Mouse (Mus musculus) heart, adult 2 months (tissue): ENCODE results near the gene Arhgap19. TPM values are rescaled to one million over a fixed set of nuclear protein-coding genes. Genes with fewer than 3 reads are reported as not detected.

Experiments
- DNase-seq, 2 experiments: peaks; one replicate each; pipeline ENCODE4 v3.0.0; 2021
- H3K27ac ChIP-seq: fragments of 200-600 bp; 2 replicates; pipeline ENCODE4 v1.8.1; 2022
- H3K27me3 ChIP-seq: fragments of 200-500 bp; 2 replicates; pipeline ENCODE4 v1.6.1; 2012; ENCODE audit warnings: mild to moderate bottlenecking, low read length, inconsistent platforms, mixed read lengths; ENCODE audit not compliant: control insufficient read depth, insufficient read depth
- H3K36me3 ChIP-seq: fragments of 200-500 bp; 2 replicates; pipeline ENCODE4 v1.6.1; 2012; ENCODE audit warnings: low read length, inconsistent platforms; ENCODE audit not compliant: control insufficient read depth, insufficient read depth
- H3K4me1 ChIP-seq: fragments of 200-500 bp; 2 replicates; pipeline ENCODE4 v1.6.1; 2011; ENCODE audit warnings: low read length; ENCODE audit not compliant: control insufficient read depth, insufficient read depth
- H3K4me3 ChIP-seq: fragments of 200-600 bp; 2 replicates; pipeline ENCODE4 v1.8.1; 2022
- H3K79me2 ChIP-seq: fragments of 200-500 bp; replicated peaks from 2 replicates; pipeline ENCODE4 v1.6.1; 2012; ENCODE audit warnings: mild to moderate bottlenecking, inconsistent platforms, low read length, moderate library complexity, mixed read lengths; ENCODE audit not compliant: control insufficient read depth, insufficient read depth
- H3K9ac ChIP-seq: fragments of 200-500 bp; 2 replicates; pipeline ENCODE4 v1.6.1; 2012; ENCODE audit warnings: low read depth, mild to moderate bottlenecking, control low read depth, inconsistent platforms, low read length, mixed read lengths
- CTCF ChIP-seq: fragments of 200-600 bp; IDR thresholded peaks from 2 replicates; pipeline ENCODE4 v1.8.1; 2022; ENCODE audit warnings: antibody characterized with exemption, mild to moderate bottlenecking, moderate library complexity
- EP300 ChIP-seq: fragments of 200-500 bp; IDR thresholded peaks from 2 replicates; pipeline ENCODE4 v1.6.1; 2011; ENCODE audit warnings: low read depth, low read length, control low read depth; ENCODE audit not compliant: insufficient read depth
- POLR2A ChIP-seq: fragments of 200-500 bp; IDR thresholded peaks from 2 replicates; pipeline ENCODE4 v1.6.1; 2011; ENCODE audit warnings: mild to moderate bottlenecking, low read depth, low read length, control low read depth; ENCODE audit not compliant: insufficient read depth
- WGBS: fragments of 180-500 bp; shearing (Covaris S2); methylation state at CpG from one replicate; pipeline ENCODE4 v1.1.7; 2018; 5-methylcytosine and 5-hydroxymethylcytosine counted together
- intact Hi-C: fragments of 180-260 bp; cut with DNase I; formaldehyde crosslinking; loops from one replicate; pipeline ENCODE4 v1.15.1; 2025
- polyA plus RNA-seq: library from polyadenylated mRNA; depleted of rRNA; stranded (reverse); fragments of >200 nt; gene quantifications from 2 replicates; pipeline ENCODE4 v1.2.3, GENCODE M21; 2012
- total RNA-seq, 2 experiments: library from RNA; stranded (reverse); gene quantifications; 2 replicates each; pipeline ENCODE4 v1.2.3; 2021

Arhgap19 gene
- total and polyA plus RNA-seq, 3 experiments, result 1.4 to 2.0 (median 1.7) TPM

DNA sequence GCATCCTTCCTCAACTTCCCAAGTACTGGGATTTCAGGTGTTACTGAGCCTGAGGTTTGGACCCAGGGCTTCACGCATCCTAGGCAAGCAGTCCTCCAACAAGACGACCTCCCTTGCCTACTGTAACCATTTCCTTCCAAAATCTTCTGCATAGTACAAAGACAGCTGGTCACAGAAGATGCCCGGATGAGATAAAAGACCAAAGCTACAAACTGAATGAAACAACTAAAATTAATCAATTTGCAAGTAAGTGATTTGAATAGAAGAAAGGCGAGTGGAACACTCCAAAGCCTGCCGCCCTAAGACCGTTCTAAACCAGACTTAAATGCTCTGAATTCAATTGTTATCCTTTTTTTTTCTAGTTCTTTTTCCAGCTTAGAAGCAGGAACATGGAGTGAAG lies 33.6 kb upstream of the Arhgap19 start:
- Histone ChIP-seq H3K36me3 (no peaks in the 10 kb centered on the region), H3K27me3 (no peaks in the 10 kb centered on the region), H3K79me2 (no peaks in the 10 kb centered on the region), H3K27ac (no peak overlapping the region), H3K4me3 (no peak overlapping the region), H3K4me1 (peaks cover 6% of the 10 kb centered on the region), H3K9ac (no peak overlapping the region)
- WGBS, result 59% methylated on average over 6 of the region's 6 CpGs
- TF ChIP-seq CTCF (no peak), POLR2A (no peak), EP300 (no peak)
- DNase-seq, result no peak
- intact Hi-C loops, result no loop called here

DNA sequence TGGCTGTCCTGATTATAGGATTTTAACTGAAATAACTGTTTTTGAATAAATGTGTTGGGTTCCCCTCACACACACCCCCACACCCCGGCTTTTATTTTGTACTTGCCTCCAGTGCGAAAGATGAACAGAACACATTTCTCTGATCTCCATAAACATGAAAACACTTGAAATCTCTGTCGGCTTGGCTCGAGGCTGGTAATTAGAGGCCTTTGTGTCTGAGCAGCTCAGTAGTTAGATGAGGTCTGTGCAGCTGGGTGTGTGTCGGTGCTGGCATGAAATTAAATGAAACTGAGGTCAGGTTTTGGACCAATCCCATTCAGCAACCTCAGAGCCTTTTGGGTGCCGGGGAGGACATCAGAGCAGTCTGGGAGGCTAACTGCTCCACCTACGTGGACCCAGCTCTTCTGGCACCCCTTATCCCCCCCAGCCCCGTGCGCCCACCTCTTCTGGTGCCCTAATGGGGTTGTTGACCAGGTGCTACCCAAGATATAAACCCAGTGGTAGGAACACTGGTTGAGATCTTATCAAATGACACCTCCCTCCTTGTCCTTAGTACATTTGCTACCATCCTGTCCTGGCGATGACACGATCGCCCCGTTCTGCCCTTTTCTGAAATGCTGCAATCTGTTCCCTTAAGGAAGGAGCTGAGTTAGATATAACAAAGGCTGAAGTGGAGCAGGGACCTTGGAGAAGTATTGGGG lies 30.8 kb upstream of the Arhgap19 start:
- 86% methylated on average over 13 of the region's 13 CpGs for WGBS
- H3K4me3 ChIP-seq, result no peak overlapping the region

DNA sequence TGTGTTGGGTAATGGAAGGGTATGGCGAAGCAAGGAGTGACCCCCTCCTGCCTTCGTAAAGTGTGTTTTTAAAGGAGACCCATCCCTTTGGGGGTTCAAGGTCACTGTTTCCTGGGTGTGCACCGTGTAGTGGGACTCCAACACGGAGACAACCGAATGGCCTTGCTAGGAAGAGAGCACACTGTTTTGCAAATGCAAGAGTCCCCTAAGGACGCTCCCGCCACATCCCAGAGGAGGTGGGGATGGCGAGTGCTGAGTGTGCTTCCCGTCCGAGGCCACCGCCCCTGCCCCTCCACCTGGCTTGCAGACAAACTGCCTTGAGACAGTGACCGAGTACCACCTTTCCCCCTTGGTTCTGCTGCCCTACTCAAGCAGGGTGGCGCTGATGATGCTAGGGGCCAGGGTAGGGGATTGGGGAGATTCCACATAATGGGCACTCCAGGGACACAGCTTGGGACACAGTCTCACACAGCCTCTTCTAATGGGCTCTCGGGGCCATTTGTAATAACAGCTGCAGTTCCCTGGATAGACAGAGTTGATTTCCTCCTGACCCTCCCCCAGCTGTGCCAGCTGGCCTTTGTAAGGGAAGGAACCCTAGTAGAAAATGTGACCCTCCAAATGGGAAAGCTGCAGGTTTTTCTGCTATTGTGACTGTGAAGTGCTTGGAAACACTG lies 30.0 kb upstream of the Arhgap19 start:
- intact Hi-C loops, result no loop called here
- H3K9ac ChIP-seq, result no peak overlapping the region
- H3K36me3 ChIP-seq, result no peaks in the 10 kb centered on the region
- H3K27ac ChIP-seq, result no peak overlapping the region
- no peaks in the 10 kb centered on the region for H3K79me2 ChIP-seq
- DNase-seq, result peak in 1 of 2 experiments; percentile 24
- H3K4me3 ChIP-seq, result no peak overlapping the region
- H3K27me3 ChIP-seq, result no peaks in the 10 kb centered on the region
- no peak for TF ChIP-seq EP300
- TF ChIP-seq POLR2A, result no peak
- TF ChIP-seq CTCF, result no peak
- H3K4me1 ChIP-seq, result peaks cover 8% of the 10 kb centered on the region
- 56% methylated on average over 14 of the region's 14 CpGs for WGBS

More for the DNA sequence above, 30.8 kb upstream of the Arhgap19 start:
- Histone ChIP-seq H3K4me1 (peaks cover 8% of the 10 kb centered on the region), H3K36me3 (no peaks in the 10 kb centered on the region), H3K27me3 (no peaks in the 10 kb centered on the region), H3K79me2 (no peaks in the 10 kb centered on the region), H3K9ac (no peak overlapping the region), H3K27ac (no peak overlapping the region)
- intact Hi-C loops, result no loop called here
- no peak for DNase-seq
- no peak for TF ChIP-seq POLR2A
- no peak for TF ChIP-seq CTCF
- TF ChIP-seq EP300, result no peak

DNA sequence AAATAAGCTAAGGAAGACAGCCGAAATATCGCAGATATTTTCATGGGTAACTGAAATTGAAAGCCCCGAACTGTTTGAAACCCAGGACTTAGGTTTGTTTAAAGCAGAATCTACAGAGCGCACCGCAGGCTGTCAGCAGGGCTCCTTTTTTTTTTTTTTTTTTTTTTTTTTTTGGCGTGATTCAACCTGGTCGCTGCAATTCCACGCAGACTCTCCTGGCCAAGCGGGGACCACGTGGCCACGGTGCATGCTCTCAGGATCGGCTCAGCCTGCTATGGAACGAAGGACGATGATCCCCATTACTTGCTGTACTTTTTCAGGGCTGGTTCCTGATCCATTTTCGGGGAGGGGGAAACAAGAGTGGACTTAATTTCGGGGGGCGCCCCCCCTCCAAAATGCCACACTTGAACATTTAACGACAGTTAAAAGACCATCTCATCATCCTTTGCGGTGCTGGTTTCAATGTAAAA lies 29.3 kb upstream of the Arhgap19 start:
- Histone ChIP-seq H3K4me1 (peaks cover 8% of the 10 kb centered on the region), H3K36me3 (no peaks in the 10 kb centered on the region), H3K4me3 (peak overlapping the region; percentile 82), H3K9ac (peak overlapping the region; percentile 76), H3K27me3 (no peaks in the 10 kb centered on the region), H3K27ac (peak overlapping the region; percentile 99), H3K79me2 (no peaks in the 10 kb centered on the region)
- no peak for TF ChIP-seq EP300
- no peak for TF ChIP-seq CTCF
- TF ChIP-seq POLR2A, result no peak
- 6% methylated on average over 19 of the region's 19 CpGs for WGBS
- DNase-seq, result no peak
- intact Hi-C loops, result no loop called here

DNA sequence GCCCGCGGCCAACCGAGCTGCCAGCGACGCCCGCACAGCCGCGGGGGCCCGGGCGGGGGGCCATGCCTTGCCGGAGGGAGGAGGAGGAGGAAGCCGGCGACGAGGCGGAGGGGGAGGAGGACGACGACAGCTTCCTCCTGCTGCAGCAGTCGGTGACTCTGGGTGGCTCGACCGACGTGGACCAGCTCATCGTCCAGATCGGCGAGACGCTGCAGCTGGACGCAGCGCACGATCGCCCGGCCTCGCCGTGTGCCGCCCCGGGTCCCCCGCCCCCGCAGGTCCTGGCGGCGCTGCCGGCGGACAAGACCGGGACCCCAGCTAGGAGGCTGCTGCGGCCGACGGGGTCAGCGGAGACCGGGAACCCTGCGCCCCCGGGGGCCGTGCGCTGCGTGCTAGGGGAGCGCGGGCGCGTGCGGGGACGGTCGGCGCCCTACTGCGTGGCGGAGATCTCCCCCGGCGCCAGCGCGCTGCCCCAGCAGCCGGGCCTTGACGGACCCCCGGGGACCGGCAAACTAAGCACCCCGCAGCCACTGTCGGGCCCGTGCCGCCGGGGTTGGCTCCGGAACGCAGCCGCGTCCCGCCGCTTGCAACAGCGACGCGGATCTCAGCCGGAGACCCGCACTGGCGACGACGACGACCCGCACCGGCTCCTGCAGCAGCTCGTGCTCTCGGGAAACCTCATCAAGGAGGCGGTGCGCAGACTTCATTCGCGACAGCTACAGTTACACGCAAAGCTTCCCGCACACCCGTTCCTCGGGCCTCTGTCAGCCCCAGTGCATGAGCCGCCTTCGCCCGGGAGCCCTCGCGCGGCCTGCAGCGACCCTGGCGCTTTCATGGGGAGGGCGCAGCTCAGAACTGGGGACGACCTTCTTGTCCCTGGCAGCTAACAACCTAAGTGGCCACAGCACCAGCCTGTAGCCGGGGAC lies 28.5 kb upstream of the Arhgap19 start:
- under 1% methylated on average over 110 of the region's 112 CpGs for WGBS
- Histone ChIP-seq H3K36me3 (no peaks in the 10 kb centered on the region), H3K4me1 (peaks cover 8% of the 10 kb centered on the region), H3K27me3 (no peaks in the 10 kb centered on the region), H3K27ac (peak overlapping the region; percentile 99), H3K9ac (peak overlapping the region; percentile 76), H3K4me3 (peak overlapping the region; percentile 82), H3K79me2 (no peaks in the 10 kb centered on the region)
- TF ChIP-seq POLR2A, result no peak
- peak; percentile 34 for TF ChIP-seq CTCF
- TF ChIP-seq EP300, result no peak
- intact Hi-C loops, result no loop called here
- peak; percentile 66 to 67 for DNase-seq
